Mouse (Mus musculus) WW6 (cell line): ENCODE results near the gene Tsnax.

Experiments used
- DNase-seq: peaks from one replicate; pipeline ENCODE4 v3.0.0-alpha.2; 2013; ENCODE audit warnings: low read depth, low spot score

Tsnax gene

DNA sequence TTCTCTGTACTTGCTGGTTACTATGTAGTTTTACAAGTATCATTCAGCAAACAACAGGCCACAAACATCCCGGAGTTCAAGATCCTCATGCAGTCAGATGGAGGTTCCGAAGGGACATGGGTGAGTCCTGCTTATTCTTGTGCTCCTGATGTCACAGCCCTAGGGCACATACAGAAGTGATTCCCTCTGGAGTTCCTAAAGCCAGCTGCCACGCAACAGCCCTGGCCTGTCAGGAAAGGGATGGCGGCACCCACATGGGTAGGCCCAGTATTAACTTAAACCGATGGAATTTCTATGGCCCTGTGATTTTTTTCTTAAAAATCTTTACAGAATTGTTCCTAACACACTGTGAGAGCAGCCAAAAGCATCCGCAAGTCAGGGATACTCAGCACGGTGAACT is 30.6 kb downstream of the Tsnax start:
- no peak for DNase-seq

DNA sequence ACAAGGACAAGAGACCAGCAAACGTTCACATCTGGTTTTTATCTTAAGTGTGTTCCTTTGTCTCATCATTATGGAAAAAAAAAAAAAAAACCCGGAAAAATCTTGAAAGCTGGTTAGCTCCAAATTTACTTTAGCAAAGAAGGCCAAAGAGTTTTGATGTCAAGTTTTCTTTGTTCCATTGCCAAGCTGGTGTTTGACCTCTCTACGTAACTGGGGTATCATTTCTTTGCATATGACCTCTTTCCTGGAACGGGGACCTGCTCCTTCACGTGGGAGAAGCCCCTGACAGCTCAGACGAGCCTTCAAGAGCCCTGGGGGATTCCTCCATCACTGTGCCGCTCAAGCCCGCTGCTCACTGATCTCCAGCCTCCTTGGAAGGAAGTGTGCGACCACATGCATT is 31.1 kb downstream of the Tsnax start:
- DNase-seq, result no peak

DNA sequence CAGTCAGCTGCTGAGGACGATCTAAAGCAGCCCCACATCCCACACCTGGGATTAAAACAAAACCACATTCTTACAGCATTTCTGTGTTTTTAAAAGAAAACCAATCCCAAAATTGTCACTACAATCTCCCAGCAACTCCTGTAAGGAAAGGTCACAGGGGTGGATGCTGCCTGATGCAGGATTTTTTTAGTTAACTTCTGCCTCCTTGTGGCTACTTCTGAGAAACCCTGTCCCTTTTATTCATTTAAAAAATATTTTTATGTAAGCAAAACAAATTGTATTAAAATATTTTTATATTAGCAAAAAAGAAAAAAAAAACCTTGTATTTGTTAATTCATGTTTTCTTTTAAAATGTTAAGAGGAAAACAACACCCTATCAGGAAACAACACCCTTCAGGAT is 33.0 kb downstream of the Tsnax start:
- no peak for DNase-seq

DNA sequence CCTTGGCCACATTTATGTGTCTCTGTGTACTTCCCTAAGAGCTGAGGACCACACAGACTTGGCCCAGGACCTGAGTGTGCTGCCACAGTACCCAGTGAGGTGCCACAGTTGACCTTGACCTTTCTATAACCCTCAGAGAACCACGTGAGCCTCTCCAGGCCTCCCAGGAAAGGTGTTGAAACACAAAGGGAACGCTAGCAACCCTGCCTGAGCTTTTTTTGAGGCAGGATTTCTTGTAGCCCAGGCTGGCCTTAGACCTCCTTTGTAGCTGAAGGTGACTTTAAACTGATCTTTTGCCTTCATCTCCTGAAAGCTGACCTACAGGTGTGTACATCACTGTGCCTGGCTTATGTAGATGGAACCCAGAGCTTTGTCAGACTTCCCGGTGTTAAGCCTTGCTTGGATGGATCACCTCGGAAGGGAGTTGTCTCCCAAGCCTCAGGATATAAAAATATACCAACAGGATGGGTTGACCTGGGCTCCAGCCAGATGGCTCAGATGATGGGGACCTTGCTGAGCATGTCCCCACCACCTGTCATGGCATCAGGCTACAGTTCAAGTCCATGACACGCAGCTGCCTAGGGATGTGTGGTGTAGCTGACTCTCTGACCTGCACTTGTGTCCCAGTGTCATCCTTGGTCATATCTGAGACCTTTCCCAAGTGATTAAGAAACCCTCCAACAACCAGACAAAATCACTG is 36.4 kb downstream of the Tsnax start:
- no peak for DNase-seq

DNA sequence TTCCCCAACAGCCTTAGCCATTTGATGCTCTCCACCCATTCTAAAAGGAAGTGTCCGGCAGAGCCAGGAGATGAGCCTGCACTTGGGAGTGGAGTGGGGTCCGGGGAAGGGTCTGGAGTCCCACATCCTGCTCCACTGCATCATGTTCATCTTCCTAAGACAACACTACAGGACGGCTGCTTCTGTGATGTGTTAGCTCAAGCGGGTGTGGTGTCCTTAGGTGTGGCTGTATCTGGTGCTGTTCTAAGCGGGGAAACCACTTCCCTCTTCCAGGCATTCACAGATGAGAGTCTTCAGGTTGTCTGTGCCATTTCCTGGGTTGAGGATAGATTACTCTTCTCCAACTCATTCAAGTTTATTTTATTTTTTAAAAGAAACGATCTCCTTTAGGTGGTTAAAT is 37.0 kb downstream of the Tsnax start:
- DNase-seq, result no peak

DNA sequence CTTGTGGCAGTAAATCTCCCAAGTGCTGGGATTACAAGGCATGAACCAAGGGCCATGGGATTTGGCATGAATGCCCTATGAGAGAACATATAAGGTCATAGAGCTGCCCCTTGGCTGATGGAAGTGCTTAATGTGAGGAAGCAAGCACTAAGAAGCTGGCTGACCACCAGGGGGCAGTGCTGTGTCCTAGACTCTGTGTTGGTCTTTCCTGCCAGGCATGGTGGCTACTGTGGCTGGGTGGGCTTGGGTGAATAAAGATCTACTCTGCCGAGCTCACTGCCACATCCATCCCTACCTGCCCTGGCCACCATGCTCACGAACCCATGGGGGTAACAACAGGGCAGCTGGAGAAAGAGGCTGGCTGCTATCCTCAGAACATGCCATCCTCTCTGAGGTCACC is 39.2 kb downstream of the Tsnax start:
- DNase-seq, result peak; percentile 61

DNA sequence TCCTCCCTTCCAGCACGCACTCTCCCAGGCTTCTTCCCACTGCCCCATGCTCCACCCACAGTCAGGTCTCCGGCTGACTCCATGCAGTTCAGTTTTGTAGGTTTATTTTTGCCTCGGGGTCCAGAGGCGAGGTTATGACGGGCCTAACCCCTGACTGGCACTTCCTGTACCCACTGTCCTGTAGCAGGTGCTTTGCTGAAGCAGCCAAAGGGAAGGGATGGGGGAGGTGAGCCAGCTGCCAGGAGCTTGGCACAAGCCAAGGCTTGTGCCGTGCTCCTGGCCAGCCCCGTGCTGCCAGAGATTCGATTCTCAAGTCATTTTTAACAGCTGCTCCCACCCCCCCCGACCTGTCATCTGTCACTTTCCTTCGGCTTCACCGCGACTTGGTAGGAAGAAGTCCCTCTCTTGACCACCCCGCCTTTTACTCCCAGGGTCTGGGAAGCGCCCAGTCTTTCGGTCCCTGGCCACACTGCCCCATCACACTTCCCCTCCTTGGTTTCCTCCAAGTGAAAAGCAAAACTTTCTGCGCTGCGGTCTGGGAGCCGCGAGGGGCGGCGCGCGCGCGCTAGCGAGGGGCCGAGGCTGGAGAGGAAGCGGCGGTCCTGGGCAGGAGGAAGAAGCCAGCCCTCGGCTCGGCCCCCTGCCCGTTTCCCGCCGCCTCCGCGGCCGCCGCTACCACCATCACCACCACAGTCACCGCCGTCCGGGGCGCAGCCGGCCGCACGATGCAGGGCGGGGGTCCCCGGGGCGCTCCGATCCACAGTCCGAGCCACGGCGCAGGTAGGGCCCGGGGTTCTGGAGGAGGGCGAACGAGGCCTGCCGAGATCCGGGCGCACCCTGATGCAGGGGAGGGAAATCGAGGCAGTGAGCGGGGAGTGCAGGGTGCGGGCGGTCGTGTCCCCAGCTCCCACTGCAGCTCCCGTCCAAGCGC is 41.0 kb downstream of the Tsnax start, which contains the start of gene Disc1:
Gene Disc1 (plus strand): TSS at position 691 of the 931 bp plus-strand sequence.
- DNase-seq, result no peak

DNA sequence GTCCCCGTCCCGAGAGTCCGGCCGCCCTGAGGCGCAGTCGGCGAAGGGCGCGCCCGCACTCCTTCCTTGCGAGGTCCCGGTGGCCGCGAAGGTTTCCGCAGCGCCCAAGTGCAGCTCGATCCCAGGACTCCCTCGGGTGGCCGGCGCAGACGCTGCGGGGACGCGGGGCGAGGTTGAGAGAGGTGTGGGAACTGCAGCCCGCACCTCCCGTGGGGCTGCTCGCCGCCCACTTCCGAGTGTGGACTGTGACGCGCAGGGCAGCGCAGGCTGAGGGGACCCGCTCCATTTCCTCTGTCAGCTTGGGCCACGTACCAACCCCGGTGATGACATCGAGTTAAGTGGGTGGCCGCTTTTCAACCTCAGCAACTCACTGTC is 41.6 kb downstream of the Tsnax start:
- DNase-seq, result no peak

DNA sequence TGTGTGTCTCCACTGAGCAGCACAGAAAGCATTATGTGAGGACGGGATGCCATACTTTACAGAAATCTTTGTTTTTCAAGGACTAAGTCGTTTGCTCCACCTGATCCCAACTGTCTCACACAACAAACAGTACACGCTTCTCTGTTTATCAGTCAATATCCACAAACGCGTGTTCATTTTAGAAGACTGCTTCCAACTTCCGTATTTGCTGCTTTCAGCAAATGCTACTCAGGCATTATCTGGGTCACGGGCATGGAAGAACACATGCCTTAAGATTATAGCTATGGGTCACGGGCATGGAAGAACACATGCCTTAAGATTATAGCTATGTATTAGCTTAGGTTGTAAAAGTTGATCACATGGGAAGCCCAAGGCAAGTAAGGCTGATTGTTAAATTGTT is 48.1 kb downstream of the Tsnax start:
- DNase-seq, result no peak

DNA sequence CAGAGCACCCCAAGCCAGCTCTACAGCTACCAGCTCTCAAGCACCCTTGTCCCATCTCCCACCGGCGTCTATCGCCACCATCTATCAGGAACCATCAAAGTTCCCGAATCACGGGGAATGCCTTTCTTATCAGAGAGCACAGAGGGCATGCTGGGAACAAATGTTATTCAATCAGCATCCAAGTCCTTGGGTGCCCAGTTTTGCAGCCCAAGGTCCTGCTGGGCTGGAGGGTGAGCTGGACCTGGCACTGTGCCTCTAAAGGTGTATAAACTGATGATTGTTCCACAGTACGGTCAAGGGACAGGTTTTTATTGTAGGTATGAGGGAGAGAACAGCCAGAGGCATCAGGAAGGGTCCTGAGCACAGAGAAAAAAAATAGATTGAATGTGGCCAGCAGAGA is 52.8 kb downstream of the Tsnax start:
- DNase-seq, result no peak

DNA sequence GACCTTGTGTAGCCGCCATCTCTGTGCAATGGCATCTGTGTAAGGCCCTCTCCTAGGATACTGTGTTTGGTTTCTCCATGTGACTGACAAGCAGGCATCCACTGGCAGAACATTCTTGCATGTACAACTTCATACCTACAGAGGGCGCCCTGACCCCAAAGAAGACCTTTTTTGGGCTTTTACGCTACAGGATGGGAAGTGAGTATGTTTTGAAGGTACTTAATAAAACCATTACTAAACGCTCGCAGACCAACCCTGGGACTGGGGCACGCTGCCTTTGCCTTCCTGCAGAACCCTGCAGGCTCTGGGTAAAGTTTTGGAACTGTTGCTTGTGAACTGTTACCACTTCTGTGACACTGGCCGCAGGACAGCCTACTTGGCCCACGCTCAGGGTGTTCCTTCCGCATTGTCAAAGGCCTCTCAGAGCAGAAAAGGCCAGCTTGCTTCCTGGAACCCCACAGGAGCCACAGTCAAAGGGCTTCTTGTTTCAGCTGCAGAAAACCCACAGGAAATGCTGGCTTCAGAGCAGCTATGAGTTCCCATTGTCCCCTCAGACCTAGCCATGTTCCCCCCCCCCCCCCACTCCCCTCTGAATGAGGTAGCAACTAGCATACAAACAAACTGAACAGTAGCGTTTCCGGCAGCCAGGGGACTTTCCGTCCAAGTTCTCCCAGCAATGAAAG is 54.3 kb downstream of the Tsnax start:
- DNase-seq, result no peak

DNA sequence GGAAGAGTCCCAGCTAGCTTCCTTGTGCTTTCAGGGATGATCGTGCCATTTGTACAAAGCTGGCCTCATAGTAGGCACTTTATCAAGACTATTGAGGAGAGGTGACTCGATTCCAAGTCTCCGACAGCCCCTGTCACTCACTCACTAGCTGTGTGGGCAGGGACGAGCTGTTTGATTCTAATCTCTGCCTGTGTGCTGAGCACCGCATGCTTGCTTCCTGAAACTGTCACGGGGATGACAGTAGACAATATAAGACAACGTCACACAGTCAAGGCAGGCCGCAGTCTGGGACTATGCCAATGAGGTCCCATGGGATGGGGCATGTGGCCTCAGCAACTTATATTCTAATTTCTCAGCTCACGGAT is 54.8 kb downstream of the Tsnax start:
- no peak for DNase-seq

DNA sequence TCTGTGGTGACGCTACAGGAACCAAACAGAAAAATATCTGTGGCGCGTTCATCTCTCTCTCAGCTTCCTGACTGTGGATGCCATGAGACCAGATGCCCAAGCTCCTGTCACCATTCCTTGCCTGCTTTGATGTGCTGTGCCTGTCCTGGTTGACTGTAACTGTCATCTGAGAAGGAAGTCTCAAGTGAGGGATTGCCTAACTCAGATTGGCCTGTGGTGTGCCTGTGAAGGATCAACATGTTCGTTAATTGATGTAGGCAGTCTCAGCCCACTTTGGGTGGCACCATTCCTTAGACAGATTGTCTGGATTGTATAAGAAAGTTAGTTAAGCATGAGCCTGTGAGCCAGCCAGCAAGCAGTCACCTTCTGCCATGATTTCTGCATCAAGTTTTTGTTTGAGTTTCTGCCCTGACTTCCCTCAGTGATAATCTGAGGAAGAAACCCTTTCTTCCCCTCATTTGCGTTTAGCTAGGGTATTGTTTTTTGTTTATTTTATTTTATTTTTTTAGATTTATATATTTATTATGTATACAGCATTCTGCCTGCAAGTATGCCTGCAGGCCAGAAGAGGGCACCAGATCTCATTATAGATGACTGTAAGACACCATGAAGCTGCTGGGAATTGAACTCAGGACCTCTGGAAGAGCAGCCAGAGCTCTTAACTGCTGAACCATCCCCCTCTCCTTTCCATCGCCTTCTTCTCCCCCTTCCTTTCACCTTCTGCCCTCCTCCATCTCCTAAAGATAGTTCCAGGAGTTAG is 55.5 kb downstream of the Tsnax start:
- no peak for DNase-seq

DNA sequence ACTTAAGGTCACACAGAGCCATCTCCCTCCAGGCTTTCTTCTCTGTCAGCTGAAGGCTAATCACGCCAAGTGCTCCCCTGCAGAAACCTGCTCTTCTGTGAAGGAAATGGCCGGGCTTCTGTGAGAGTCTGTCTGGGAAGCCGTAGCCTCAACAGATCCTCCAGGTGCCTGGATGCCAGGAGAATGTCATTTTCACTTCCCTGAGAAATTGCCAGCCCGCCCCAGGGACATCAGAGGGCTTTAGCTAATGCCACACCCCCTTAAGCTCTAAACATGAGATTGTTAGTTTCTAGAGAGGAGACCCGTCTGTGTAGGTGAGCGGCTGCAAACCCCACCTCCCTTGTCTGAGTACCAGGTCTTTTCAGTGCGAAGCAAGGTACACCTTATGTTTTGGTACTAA is 56.5 kb downstream of the Tsnax start:
- no peak for DNase-seq

DNA sequence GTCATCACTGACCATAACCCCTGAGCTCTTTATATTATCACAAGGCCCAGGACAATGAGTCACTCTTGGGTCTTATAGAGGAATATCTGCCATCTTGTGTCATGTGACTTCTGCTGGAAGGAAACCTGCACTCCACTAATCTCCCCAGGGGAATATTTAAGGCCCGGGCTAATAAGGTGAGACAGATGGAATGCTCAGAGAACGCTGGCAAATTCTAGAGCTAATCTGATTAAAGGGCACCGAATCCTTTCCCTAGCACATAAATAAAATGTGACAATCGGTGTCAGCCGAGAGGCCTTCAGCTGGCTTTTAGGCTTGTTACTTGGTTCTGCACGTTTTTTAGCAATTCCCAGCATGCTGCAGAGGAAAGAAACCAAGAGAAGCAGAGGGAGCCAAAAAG is 56.9 kb downstream of the Tsnax start:
- no peak for DNase-seq

DNA sequence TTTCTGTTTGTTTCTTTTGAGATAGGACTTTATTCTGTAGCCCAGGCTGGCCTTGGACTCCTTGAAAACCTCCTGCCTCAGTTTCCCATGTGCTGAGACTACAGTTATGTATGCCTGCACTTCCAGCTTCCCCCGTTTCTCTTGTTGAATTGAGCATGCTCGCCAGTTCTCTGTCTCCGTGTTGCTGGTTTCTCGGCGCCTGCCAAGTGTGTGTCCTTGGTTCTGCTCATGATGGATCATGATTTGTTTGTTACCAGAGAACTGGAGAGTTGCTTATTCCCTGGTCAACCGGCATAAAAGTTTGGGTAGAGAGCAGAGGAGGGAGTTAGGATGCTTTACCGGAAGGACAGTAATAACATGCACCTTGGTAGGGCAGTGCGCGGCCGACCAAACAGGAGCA is 61.3 kb downstream of the Tsnax start:
- DNase-seq, result no peak

DNA sequence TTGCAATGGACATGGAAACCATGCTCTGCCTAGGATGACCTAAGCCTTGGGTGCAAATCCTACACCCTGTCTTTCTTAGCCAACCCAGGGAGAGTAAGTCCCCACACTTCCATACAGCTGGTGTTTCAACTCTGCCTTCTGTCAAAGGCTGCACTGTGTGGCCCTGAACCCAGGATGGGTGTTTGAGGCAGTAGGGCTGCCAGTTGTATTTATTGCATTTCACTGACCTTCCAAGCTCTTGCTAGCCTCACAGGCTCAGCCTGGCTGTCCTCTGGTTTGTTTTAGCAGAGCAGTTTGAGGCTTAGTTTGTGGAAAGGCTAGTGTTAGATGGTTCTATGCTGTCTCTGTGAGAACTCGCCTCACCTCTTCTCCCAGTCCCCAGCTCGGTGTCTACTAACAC is 61.8 kb downstream of the Tsnax start:
- no peak for DNase-seq

DNA sequence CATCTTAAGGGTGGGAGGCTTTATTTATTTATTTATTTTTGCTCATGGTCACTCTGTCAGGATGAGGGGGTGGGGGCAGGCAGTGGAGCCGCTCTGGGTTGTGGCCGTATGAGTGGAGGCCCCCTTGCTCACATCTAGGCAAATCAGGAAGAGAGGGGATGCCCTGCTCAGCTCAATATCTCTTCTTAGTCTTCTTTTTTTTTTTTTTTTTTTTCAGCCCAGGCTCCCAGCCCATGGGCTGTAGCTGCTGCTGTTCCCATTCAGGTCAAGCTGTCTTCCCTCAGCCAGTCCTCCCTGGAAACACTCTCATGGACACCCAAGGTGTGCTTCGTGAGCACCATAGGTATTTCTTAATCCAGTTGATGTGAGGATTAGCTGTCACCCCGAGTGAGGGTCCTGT is 62.6 kb downstream of the Tsnax start:
- no peak for DNase-seq

DNA sequence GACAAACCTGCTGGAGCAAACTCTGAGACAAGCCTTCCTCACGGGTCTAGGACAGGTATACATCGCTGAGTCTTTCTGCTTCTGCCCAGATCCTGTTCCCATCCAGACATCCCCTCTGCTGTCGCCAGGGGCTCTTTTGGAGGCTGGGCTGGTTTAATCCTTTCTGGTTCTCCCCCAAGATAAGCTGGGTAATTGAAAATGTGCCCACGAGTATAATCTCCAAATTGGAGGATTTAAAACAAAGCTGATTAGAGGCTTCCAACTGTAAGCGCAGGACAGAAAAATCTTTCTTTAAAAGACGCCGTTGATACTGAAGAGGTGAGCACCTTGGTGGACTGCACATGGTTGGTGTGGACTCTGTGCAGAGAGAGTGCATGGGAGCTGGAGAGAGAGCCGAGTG is 64.5 kb downstream of the Tsnax start:
- DNase-seq, result no peak

DNA sequence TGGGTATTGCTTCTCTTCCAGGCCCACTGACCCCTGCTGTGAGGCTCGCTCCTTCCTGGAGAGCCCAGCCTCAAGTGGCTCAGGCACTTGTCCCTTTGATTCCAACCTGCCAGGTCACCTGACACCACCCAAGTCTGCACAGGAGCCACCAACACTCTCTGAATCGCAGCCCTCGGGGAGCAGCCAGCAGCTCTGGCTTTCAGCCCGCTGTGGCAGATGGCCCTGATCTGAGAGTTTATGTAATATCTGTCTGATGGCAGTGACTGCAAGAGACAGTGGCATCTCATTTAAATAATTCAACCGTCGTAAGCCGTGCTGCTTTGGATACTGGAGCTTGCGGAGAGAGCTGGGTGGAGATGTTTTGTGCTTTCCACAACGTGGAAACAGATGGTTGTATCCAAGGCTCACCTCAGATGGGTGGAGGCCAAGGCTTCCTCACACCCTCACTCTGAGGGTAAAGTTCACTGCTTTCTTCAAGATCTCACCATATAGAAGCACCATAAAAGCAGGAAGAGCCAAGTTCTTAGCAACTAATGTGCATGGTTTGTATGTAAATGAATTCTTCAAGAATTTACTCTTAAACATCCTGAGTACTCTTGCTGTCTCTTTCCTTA is 66.1 kb downstream of the Tsnax start:
- no peak for DNase-seq
